Mouse (Mus musculus): ENCODE results near the gene Mks1.

Mks1 gene

DNA sequence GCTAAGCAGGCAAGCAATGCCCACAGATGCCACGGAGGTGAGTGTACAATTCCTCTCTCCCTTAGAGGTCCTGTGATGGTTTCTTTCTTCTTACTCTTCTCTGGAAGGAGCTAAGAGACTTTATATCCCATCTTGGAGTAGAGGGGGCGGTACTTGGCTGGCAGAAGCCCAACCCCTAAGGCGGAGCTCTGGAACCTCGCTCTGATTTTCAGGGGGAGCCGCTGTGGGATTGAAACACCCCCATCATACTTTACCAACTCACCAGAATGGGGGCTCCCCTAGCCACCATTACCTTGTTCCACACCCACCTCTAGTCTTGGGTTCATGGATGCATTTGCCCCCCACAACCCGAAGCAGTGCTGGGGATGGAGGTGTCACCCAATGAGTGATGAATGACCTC, 22.4 kb downstream of the Mks1 start, which contains the start of gene Epx:
Gene Epx, minus strand, starts transcription at position 101 of the 400 bp plus-strand sequence.
- DNase-seq (ENCODE audit: low spot score in 2 of 2), result no peak

- no peak for DNase-seq (ENCODE audit: low spot score in 2 of 2)
These were observed 26.8 kb downstream of the Mks1 start for GRCm38 (mm10) chr11:87879826-87880225.

DNA sequence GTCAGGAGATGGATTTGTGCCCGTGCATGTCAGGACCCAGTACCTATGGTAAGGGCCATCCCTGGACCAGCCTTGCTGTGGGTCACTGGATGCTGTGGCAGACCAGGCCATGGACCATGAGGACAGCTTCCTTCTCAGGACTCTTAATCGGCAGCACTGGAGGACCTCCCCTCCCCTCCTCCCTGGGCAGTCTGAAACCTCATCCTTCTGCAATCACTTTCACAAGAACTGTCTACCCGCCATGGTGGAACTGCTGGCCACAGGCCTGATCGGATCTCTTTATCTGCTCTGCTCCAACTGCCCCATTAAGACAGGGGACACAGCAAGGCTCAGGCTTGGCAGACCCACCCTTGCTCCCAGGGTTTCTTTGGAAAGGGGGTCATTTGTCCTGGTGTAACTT, 28.7 kb downstream of the Mks1 start:
- no peak for DNase-seq (ENCODE audit: low spot score in 2 of 2)

GRCm38 (mm10) chr11:87883493-87883892, 30.5 kb downstream of the Mks1 start:
- no peak for DNase-seq (ENCODE audit: low spot score in 2 of 2)

DNA sequence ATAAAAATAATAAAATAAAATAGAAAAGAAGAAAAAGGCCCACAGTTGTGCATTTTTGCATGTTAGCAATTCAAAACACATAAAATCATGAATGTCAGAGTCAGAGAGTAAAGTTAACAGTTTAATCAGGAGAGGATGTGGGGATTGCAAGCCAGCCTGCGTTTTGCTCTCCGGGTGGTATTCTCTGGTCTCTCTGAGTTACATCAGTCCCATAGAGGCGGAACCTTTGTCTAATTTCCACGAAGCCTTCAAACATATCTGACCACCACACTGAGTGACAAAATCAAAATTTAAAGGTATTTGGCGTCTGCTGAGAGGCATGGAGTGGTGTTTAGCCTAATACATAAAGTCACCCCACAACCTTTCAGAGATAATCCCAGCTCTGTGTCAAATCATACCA, 31.8 kb downstream of the Mks1 start:
- no peak for DNase-seq (ENCODE audit: low spot score in 2 of 2)

GRCm38 (mm10) chr11:87892168-87892567, 39.2 kb downstream of the Mks1 start, which contains the start of gene Olfr462:
Gene Olfr462 (minus strand): TSS chr11:87892268.
- no peak for DNase-seq (ENCODE audit: low spot score in 2 of 2)

GRCm38 (mm10) chr11:87897287-87897686, 44.3 kb downstream of the Mks1 start, which contains the start of gene Olfr463:
Gene Olfr463 (minus strand): TSS chr11:87897387.
- no peak for DNase-seq (ENCODE audit: low spot score in 2 of 2)

GRCm38 (mm10) chr11:87904331-87904730, 51.3 kb downstream of the Mks1 start:
- DNase-seq (ENCODE audit: low spot score in 2 of 2), result no peak

Measured in frontal cortex, postnatal 25 days (tissue).